In the genomic region with DNA sequence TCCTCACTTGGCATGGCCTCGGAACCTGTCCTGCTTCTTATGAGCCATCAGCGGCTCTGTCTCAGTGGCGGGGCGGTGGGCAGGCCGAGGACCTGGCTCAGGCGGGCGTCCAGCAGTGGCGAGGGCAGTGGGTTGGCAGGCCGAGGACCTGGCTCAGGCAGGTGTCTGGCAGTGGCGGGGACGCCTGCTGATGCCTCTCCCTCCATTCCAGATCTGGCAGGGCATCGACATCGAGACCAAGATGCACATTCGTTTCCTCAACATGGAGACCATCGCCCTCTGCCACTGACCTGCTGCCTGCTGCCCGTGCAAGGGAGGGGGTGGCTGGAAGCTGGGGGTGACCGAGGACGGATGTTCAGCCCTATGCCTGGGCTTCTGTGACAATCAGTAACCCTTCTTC, we compare ENCODE assay signal across 25 mouse cellular contexts. TPM values are rescaled to one million over a fixed set of nuclear protein-coding genes. Genes with fewer than 3 reads are reported as not detected.
A peak's percentile ranks its signal among the peaks of the same experiment; 100 is the strongest.
DNase-seq lines count a peak whose midpoint lies in the region; ATAC-seq and TF ChIP-seq lines count a peak whose summit lies in the region.
"Had no signal": no experiment of that assay in that cellular context is flagged by ENCODE, and none has a peak within 500 bp of the region (broad histone marks: within the 10 kb centered on the region; RNA-seq: fewer than 3 reads in every experiment).

No protein-coding gene starts in this region.

- no peaks in the 10 kb centered on the region for H3K9me3 ChIP-seq in megakaryocyte, embryonic 14.5 days
- H3K9me3 ChIP-seq in liver, postnatal 0 days (ENCODE audit: low read length): no peaks in the 10 kb centered on the region
- H3K9me3 ChIP-seq: embryonic facial prominence, embryonic 12.5 days; embryonic facial prominence, embryonic 15.5 days; hindbrain, embryonic 12.5 days; hindbrain, embryonic 15.5 days had no signal

- TF ChIP-seq POLR2A in cerebellum, adult 2 months (IDR thresholded peaks at IDR 0.05; ENCODE audit: borderline replicate concordance, insufficient read depth, low read length): no peak

- TF ChIP-seq EP300 in liver, postnatal 0 days (IDR thresholded peaks at IDR 0.05; ENCODE audit: low read depth): no peak

- H3K36me3 ChIP-seq in megakaryocyte, embryonic 14.5 days (replicated peaks; ENCODE audit: low read length): peaks cover 96% of the 10 kb centered on the region
- peaks cover 7% of the 10 kb centered on the region for H3K36me3 ChIP-seq in liver, postnatal 0 days (replicated peaks; ENCODE audit: insufficient read depth, low read length)
- H3K36me3 ChIP-seq: hindbrain, embryonic 15.5 days had no signal

- peak overlapping the region; percentile 48 for H3K27ac ChIP-seq in cerebellum, adult 2 months (ENCODE audit: insufficient read depth, low read length)
- no peak overlapping the region for H3K27ac ChIP-seq in liver, postnatal 0 days (ENCODE audit: low read depth)
- H3K27ac ChIP-seq: embryonic facial prominence, embryonic 12.5 days; embryonic facial prominence, embryonic 15.5 days; gastrocnemius, adult 2 months; hindbrain, embryonic 12.5 days; hindbrain, embryonic 15.5 days had no signal

- no peak for ATAC-seq in cerebellum, adult (ENCODE audit: insufficient number of reproducible peaks, low FRiP score, low TSS enrichment)
- ATAC-seq in megakaryocyte, adult 5-6 weeks (ENCODE audit: poor library complexity, severe bottlenecking): no peak
- ATAC-seq in liver, postnatal 0 days: no peak
- ATAC-seq: forebrain, embryonic 14.5 days; forebrain, postnatal 0 days; intestine, postnatal 0 days had no signal

- H3K4me1 ChIP-seq in cerebellum, adult 2 months (ENCODE audit: control insufficient read depth, insufficient read depth, low read length): peaks cover 93% of the 10 kb centered on the region
- H3K4me1 ChIP-seq in megakaryocyte, embryonic 14.5 days: peaks cover 100% of the 10 kb centered on the region
- H3K4me1 ChIP-seq in liver, postnatal 0 days (ENCODE audit: insufficient read depth): no peaks in the 10 kb centered on the region

- H3K27me3 ChIP-seq in cerebellum, adult 2 months (ENCODE audit: control insufficient read depth, insufficient read depth, low read length): no peaks in the 10 kb centered on the region
- H3K27me3 ChIP-seq in megakaryocyte, embryonic 14.5 days (replicated peaks): no peaks in the 10 kb centered on the region
- H3K27me3 ChIP-seq in liver, postnatal 0 days (ENCODE audit: insufficient read depth, low read length): no peaks in the 10 kb centered on the region
- H3K27me3 ChIP-seq: CH12.LX; embryonic facial prominence, embryonic 12.5 days; embryonic facial prominence, embryonic 15.5 days; hindbrain, embryonic 12.5 days; hindbrain, embryonic 15.5 days had no signal

- no peak overlapping the region for H3K9ac ChIP-seq in liver, postnatal 0 days (replicated peaks)
- H3K9ac ChIP-seq: embryonic facial prominence, embryonic 12.5 days; embryonic facial prominence, embryonic 15.5 days; forebrain, postnatal 0 days; hindbrain, embryonic 12.5 days; hindbrain, embryonic 15.5 days had no signal

- TF ChIP-seq CTCF in cerebellum, adult 2 months (IDR thresholded peaks at IDR 0.05; ENCODE audit: borderline replicate concordance, insufficient read depth, low read depth, low read length): no peak
- TF ChIP-seq CTCF in liver, postnatal 0 days (IDR thresholded peaks at IDR 0.05; ENCODE audit: low read depth): no peak

- peak; percentile 65 to 68 for DNase-seq in cerebellum, adult 2 months
- DNase-seq in cerebellum, postnatal 10 days: peak; percentile 85 to 92
- no peak for DNase-seq in liver, postnatal 0 days
- DNase-seq in adrenal gland, adult 18-20 months (ENCODE audit: low spot score in 2 of 2): no peak
- DNase-seq: adrenal gland, adult 8-10 months; adrenal gland, postnatal 25 days; B cell, adult 2 months; forebrain, postnatal 0 days; gastrocnemius, adult 2 months; gastrocnemius, postnatal 14 days; heart, adult 11 months had no signal

- H3K4me2 ChIP-seq in liver, postnatal 0 days (ENCODE audit: low read depth, low read length): no peak overlapping the region
- H3K4me2 ChIP-seq: embryonic facial prominence, embryonic 12.5 days; embryonic facial prominence, embryonic 15.5 days; heart, embryonic 11.5 days; hindbrain, embryonic 12.5 days; hindbrain, embryonic 15.5 days had no signal

- WGBS in cerebellum, adult 2 months: 7% methylated on average over 18 of the region's 18 CpGs
- WGBS in liver, postnatal 0 days (ENCODE audit: insufficient replicate concordance): 88% methylated on average over 18 of the region's 18 CpGs

- H3K4me3 ChIP-seq in cerebellum, adult 2 months (replicated peaks; ENCODE audit: insufficient read depth, low read depth, low read length): no peak overlapping the region
- peak overlapping the region; percentile 87 for H3K4me3 ChIP-seq in megakaryocyte, embryonic 14.5 days (replicated peaks)
- no peak overlapping the region for H3K4me3 ChIP-seq in liver, postnatal 0 days (ENCODE audit: low read depth, low read length)
- H3K4me3 ChIP-seq: embryonic facial prominence, embryonic 12.5 days; embryonic facial prominence, embryonic 15.5 days; gastrocnemius, adult 2 months; hindbrain, embryonic 12.5 days; hindbrain, embryonic 15.5 days had no signal

RNA-seq across cellular contexts. Expression of a gene that starts 33.8 kb away (rescaled TPM):
- polyA plus RNA-seq in cerebellum, adult 2 months (2012; rRNA removed): 95.4 and 102 TPM in 2 replicates
- polyA plus RNA-seq in megakaryocyte, embryonic 14.5 days (2012; ENCODE audit: insufficient read depth, low replicate concordance): 940 and 1,036 TPM in 2 replicates
- total RNA-seq in megakaryocyte, adult 5-6 weeks (2015): 1.8 and 4.2 TPM in 2 replicates
- 2.2 and 2.4 TPM in 2 replicates for total RNA-seq in megakaryocyte, adult 5-6 weeks (2017)
- 4.5 and 4.6 TPM in 2 replicates for polyA plus RNA-seq in liver, postnatal 0 days (2015; fragmentation: Nextera tagmentation; extraction: Ambion mirVana)
- total RNA-seq in adrenal gland, adult 18-20 months (2021): 100 to 1,000 TPM; 149 to 166 TPM
- total RNA-seq: common myeloid progenitor, adult 5-6 weeks; hematopoietic stem cell, adult 5-6 weeks; MEL had no signal

Comparison
In these comparisons a context has a peak if more than half of its experiments do, and no peak if none do; other contexts are left out.
1. DNase-seq: peak in cerebellum, adult 2 months (2 of 2) and cerebellum, postnatal 10 days (2 of 2); none in liver, postnatal 0 days (single experiment) and adrenal gland, adult 18-20 months (0 of 2).
2. RNA of a gene that starts 33.8 kb away (polyA plus RNA-seq): 940 to 1,036 TPM in megakaryocyte, embryonic 14.5 days and 95.4 to 102 TPM in cerebellum, adult 2 months; 4.5 to 4.6 TPM in liver, postnatal 0 days; every median in the first group is over 10 times any median in the second.